Mouse (Mus musculus) lung, postnatal 4 days (tissue): ENCODE results near the gene Peli1.

Source experiments
- DNase-seq, 2 experiments: peaks; one replicate each; pipeline ENCODE4 v3.0.0; 2021

Peli1 gene

DNA sequence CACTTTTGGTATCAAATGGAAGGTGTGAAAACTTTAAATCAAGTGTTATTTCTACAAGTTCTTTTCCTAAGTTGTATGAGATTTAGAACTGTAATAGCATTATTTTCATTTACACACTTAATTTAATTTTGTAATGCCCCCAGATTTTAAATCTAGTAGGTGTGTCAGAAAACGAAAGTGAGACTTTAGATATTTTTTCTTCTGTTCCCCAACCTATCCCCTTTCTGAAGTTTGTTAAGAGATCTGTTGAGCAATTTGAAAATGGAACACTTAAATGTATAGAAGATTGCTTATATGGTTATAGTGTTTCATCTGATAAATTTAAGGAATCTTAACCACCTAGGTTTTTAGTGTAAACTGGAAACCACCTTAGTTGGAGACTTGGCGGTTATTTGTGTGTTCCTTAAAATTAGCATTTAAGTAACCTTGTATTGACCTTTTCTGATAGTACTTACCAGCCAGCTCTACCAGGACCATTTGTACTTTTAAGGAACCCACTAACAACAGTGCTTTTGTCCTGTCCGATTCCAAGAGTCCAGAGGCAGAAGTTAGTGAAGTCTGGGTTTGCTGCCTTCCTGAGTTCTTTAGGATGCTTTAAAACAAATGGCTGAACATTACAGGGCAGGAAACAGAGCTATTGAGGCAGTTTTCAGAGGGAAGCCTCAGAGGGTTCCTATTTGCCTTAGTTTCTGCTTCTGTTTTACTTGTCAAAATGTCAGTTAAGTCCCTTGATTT is 2.2 kb downstream of the Peli1 start:
- no peak for DNase-seq

DNA sequence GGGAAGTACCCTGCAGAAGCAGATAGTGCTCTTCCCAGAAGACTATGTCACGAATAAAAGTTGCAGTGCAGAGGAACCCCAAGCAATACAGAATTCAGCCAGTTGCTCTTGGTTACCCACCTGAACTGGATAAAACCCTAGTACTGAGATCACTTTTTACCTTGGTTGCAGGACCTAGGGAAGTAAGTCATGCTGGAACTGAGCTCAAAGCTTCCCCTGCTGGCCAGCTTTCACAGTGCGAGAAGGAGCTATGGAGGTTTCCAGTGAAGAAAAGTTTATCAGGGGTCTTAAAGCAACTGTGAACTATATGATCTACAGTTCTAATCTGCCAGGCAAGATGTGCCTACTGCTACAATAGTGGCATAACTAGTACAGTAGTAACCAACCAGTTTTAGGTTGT is 5.5 kb downstream of the Peli1 start:
- no peak for DNase-seq

DNA sequence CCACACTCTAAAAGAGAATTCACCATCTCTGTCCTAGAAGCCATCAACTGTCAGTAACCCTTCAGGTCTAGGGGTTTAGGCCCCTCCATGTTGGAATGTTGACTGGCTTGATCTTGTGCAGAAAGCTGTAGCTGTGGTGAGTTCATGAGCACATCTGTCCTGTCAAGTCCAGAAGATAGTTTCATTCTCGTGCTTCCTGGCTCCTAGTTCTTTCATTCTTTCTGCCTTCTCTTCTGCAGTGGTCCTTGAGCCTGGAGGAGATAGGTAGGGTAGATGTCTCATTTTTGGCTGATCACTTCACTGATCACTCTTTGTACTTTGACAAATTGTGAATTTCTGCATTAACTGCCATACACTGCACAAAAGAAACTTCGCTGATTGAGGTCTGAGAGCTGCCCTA is 7.4 kb downstream of the Peli1 start:
- DNase-seq: no peak

DNA sequence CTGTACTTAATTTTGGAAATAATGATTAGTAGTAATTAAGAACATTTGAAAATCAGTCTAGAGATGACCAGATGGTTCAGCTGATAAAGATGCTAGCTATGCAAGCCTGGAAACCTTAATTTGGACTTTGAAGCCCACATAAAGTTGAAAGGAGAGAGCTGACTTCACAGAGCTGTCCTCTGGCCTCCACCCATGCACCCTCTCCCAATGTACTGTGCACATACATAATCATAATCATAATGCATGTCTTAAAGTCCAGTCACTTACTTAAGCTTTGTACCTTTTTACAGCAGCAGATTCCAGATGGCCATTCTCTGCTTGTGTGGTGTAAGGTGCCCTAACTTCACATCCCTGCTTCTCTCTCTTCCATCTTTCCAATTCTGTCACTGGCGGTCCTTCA is 9.6 kb downstream of the Peli1 start:
- DNase-seq: no peak

GRCm38 (mm10) chr11:21101286-21101685 is 10.2 kb downstream of the Peli1 start:
- no peak for DNase-seq

DNA sequence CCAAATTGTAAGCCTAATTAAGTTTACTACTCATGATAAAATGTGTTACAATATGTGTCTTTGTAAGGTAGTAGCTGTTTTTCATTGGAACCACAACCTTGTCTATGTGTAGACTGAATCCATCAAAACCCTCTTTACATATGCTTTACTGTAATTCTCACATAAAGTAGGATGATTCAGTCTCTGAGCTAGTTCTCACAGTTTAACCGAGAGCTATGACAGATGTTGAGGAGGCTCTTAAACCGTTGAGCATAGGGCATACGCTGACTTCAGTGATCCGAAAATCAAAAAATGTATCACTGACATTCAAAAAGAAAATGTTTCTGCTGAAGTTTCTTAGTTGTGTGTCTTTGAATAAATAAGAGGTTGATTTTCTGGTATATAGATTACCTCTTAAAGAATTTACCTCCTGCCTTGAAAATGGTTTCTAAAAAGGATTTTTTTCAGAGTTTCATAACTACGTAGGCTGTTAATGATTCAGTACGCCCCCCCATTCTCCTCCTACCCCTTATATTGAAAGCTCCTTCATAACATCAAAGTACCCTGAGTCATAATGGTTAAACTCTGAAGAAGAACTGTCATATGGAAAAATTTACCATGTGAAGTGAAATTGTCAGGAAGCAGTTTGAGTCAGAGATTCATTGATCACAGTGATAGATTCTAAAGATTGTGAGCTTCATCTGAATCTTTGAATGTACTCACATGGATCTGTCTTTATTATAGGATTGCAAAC is 11.3 kb downstream of the Peli1 start:
- DNase-seq: no peak

DNA sequence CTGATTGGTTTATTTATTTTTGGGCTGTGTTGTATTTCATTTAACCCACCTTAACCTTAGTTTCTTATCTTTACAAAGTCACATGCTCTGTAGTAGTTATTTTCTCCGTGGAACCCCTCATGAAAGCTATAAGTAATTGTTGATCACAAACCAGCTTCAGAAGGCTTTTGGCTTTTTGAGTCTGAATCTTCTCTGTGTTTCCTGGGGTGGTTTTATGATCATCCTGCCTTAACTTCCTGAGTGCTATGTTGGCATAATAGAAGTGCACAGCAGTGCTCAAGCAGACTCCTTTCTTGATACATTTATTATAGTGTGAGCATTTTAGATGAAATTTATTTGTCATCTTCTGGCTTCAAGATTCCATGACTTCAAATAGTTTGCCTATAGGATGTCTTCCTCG is 12.1 kb downstream of the Peli1 start:
- no peak for DNase-seq

GRCm38 (mm10) chr11:21105393-21105792 is 14.3 kb downstream of the Peli1 start:
- no peak for DNase-seq

DNA sequence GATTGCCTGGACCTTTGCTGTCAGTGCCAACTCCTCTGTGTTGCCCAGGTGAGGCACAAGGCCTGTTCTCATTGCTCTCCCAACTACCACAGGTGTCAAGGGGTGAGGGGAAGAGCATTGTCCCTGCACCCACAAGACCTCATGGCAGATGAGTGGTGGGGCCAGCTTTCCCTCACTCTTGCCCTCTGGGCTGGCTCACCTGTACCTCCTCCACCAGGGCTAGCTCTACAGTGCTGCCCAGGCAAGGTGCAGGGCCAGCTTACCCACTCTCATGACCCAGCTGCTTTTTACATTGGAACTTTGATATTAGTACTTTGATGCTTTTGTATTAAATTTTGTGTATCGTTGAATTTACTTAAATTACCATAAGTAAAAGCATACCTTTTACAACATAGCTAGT is 16.0 kb downstream of the Peli1 start:
- no peak for DNase-seq

- DNase-seq: no peak
Measured at GRCm38 (mm10) chr11:21109279-21109678, 18.2 kb downstream of the Peli1 start.

- DNase-seq: no peak
Measured at GRCm38 (mm10) chr11:21114516-21114915, 23.4 kb downstream of the Peli1 start.

DNA sequence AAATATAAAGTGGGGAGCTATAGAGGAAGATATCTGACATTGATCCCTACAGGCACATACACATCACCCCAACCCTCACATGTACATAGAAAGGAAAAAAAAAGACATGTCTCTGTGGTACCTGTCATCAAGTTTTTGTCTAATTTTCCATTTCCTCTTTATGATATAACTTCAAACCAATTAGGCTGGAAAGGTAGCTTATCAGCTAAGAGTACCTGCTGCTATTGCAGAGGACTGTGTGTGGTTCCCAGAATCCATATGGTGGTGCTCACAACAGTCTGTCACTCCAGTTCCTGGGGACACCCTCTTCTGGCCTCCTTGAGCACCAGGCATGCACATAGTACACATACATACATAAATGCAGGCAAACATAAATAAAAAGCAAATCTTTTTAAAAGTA is 24.7 kb downstream of the Peli1 start:
- DNase-seq: no peak

DNA sequence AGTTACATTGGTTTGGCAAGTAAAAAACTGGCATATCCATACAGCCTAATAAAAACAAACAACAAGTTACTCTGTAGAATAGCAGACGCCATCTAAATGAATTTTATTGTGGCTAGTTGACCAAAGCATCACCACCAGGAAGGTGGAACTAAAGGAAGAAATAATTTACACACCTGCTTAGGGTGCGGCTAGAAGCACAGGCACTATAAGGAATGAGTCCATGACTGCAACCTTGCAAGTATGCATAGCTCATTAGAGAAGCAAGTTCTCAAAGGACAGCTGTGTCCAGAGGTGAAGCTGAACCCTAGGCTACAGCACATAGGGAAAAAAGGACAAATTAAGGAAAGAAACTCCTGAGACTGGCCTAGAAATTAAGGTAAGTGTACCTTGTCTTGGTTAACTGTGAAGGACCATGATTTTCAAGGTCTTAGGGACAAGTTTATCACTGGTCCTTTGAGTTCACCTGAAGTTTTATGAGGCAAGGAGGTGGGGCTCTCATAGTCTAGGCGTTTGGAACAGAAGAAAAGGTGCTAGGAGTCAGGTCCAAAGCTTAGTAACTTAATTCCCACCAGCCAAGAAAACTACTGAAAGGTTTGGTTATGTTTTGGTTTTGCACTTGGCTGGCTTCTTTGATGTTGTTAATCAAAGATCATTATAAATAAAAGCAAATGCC is 25.7 kb downstream of the Peli1 start:
- DNase-seq: no peak

DNA sequence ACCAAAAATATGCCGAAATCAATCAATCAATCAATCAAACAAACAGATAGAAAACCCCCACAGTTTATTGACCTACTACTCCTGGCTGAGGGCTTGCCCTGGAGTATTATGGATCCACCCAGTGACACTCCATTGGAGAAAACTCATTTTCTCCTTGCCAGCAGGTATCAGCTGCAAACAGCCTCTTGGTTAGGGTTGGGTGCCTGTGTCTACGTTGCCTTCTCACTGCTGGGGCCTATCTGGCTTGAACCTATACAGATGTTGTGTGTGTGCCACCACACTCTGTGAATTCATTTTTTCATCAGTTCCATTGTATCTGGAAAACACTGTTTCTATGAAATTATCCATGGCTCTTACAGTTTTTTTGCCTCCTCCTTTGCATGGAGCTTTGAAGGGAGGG is 30.6 kb downstream of the Peli1 start:
- DNase-seq: no peak

- no peak for DNase-seq
Measured at GRCm38 (mm10) chr11:21122399-21122798, 31.3 kb downstream of the Peli1 start.

GRCm38 (mm10) chr11:21131692-21132091 is 40.6 kb downstream of the Peli1 start:
- DNase-seq: no peak

GRCm38 (mm10) chr11:21134875-21135451 is 43.9 kb downstream of the Peli1 start:
- DNase-seq: no peak

GRCm38 (mm10) chr11:21139453-21139852 is 48.4 kb downstream of the Peli1 start:
- DNase-seq: no peak

- no peak for DNase-seq
Measured at GRCm38 (mm10) chr11:21141242-21141641, 50.2 kb downstream of the Peli1 start.

DNA sequence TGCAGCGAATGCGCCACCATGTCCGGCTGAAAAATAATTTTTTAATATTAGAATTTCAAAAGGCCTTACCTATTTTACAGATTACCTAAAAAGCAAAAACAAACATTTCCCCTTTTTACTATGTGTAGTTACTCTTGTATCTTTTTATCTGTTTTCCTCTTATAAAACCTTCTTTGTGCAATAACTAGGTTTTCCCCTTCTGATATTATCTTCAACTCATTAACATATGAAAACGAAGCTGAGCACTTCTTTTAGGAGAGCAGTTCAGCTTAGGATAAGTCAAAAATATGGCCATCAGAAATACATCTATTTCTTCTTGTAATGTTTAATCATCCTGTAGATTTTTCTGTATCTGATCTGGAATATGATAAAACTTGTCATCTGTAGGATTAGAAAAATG is 50.7 kb downstream of the Peli1 start:
- no peak for DNase-seq

DNA sequence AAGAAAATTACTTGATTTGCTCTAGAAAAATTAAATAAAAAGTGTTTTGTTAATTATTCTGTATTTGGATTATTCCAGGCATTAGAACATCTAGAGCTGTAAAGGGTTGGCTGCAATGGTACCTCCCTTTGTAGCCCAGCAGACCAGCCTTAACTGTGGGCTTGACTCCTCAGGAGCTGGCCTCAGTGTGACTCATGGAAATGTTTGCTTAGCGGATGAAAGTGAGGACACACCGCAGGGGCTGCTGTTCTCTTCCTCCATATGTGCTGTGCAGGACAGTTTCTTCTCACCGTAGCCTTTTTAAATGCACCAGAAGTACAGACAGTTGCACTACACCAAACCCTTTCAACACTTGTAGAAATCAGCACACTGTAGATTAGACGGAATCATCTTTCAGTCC is 58.4 kb downstream of the Peli1 start:
- DNase-seq: no peak

- no peak for DNase-seq
Measured at GRCm38 (mm10) chr11:21150316-21150715, 59.2 kb downstream of the Peli1 start.

DNA sequence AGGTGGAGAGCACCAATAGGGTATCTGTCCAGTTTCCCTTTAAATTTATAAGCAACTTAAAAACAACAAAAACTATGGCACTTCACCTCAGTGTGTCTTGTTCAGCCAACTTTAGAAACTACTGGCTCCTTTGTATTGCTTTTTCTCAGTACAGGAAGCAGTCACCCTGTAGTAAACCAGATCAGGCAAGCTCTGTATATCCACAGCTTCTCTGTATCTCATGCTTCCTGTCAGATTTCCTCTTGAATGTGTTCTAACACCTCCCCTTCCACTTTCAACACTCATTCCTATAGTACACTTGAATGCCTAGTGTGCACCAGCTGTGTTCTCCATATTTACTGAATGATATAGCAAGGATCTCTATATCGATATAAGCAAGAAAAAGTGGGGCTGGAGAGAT is 60.6 kb downstream of the Peli1 start:
- DNase-seq: no peak

- no peak for DNase-seq
Measured at GRCm38 (mm10) chr11:21153111-21153510, 62.0 kb downstream of the Peli1 start.
